Mouse (Mus musculus) thymus, adult 2 months (tissue): ENCODE results near the gene Bsn.

Experiments
- CTCF ChIP-seq: fragments of 200-500 bp; IDR thresholded peaks from 2 replicates; pipeline ENCODE4 v1.5.1; 2012; ENCODE audit warnings: mild to moderate bottlenecking, control low read depth, low read length, moderate library complexity, borderline replicate concordance; ENCODE audit not compliant: control insufficient read depth, poor library complexity, insufficient read depth; ENCODE audit errors: extremely low read depth
- POLR2A ChIP-seq: fragments of 200-500 bp; IDR thresholded peaks from 2 replicates; pipeline ENCODE4 v1.6.1; 2012; ENCODE audit warnings: mild to moderate bottlenecking, low read length, control low read depth, moderate library complexity; ENCODE audit not compliant: control insufficient read depth, poor library complexity, insufficient read depth; ENCODE audit errors: extremely low read depth

GRCm38 (mm10) chr9:108189023-108189422 is 1.2 kb downstream of the Bsn start:
- TF ChIP-seq CTCF (no peak), POLR2A (no peak)
